Comparison of ENCODE assay signal across 8 mouse cellular contexts in genomic region chr11:52358520-52358919, GRCm38 (mm10). TPM values are rescaled to one million over a fixed set of nuclear protein-coding genes. Genes with fewer than 3 reads are reported as not detected.
DNase-seq lines count a peak whose midpoint lies in the region; ATAC-seq and TF ChIP-seq lines count a peak whose summit lies in the region.

No protein-coding gene starts in this region.

- no peak overlapping the region for H3K4me2 ChIP-seq in midbrain, postnatal 0 days (ENCODE audit: low read depth, low read length, poor library complexity, severe bottlenecking)
- H3K4me2 ChIP-seq in midbrain, embryonic 16.5 days (ENCODE audit: low read length): no peak overlapping the region
- no peak overlapping the region for H3K4me2 ChIP-seq in heart, embryonic 14.5 days (ENCODE audit: low read length)
- peak overlapping the region; percentile 20; the same call in 1 of the 2 replicates for H3K4me2 ChIP-seq in stomach, postnatal 0 days (replicated peaks; ENCODE audit: low read depth)

- H3K9ac ChIP-seq in midbrain, postnatal 0 days (replicated peaks; ENCODE audit: low read length, poor library complexity, severe bottlenecking): no peak overlapping the region
- no peak overlapping the region for H3K9ac ChIP-seq in midbrain, embryonic 16.5 days (ENCODE audit: low read depth, low read length)
- peak overlapping the region; percentile 16; the same call in 1 of the 2 replicates for H3K9ac ChIP-seq in heart, embryonic 14.5 days (ENCODE audit: low read length)
- peak overlapping the region; percentile 31; the same call in 1 of the 2 replicates for H3K9ac ChIP-seq in stomach, postnatal 0 days (ENCODE audit: low read length)

- TF ChIP-seq CTCF in midbrain, postnatal 0 days (IDR thresholded peaks at IDR 0.05): no peak
- no peak for TF ChIP-seq CTCF in stomach, postnatal 0 days (IDR thresholded peaks at IDR 0.05; ENCODE audit: low read depth)

- ATAC-seq in midbrain, postnatal 0 days (ENCODE audit: low FRiP score): no peak
- no peak for ATAC-seq in midbrain, embryonic 16.5 days
- no peak for ATAC-seq in heart, embryonic 14.5 days (ENCODE audit: insufficient number of reproducible peaks, insufficient read depth, low FRiP score, low read depth)
- no peak for ATAC-seq in stomach, postnatal 0 days (ENCODE audit: low FRiP score, low TSS enrichment)

- H3K36me3 ChIP-seq in midbrain, postnatal 0 days (ENCODE audit: insufficient read depth, low read length): no peaks in the 10 kb centered on the region
- no peaks in the 10 kb centered on the region for H3K36me3 ChIP-seq in midbrain, embryonic 16.5 days (ENCODE audit: control insufficient read depth, insufficient read depth, low read length)
- no peaks in the 10 kb centered on the region for H3K36me3 ChIP-seq in heart, embryonic 14.5 days (ENCODE audit: control insufficient read depth, insufficient read depth, low read length)
- H3K36me3 ChIP-seq in stomach, postnatal 0 days (ENCODE audit: control insufficient read depth, insufficient read depth, low read length): no peaks in the 10 kb centered on the region

- 33% methylated on average over 4 of the region's 4 CpGs for WGBS in midbrain, postnatal 0 days
- 25% methylated on average over 4 of the region's 4 CpGs for WGBS in midbrain, embryonic 16.5 days
- WGBS in heart, embryonic 14.5 days: 46% methylated on average over 4 of the region's 4 CpGs
- WGBS in stomach, postnatal 0 days: 15% methylated on average over 4 of the region's 4 CpGs

- H3K4me3 ChIP-seq in midbrain, postnatal 0 days (ENCODE audit: low read depth, low read length): no peak overlapping the region
- H3K4me3 ChIP-seq in midbrain, embryonic 16.5 days (ENCODE audit: low read depth, low read length): no peak overlapping the region
- peak overlapping the region in 1 of 2 experiments; percentile 7; a peak in 1 of 4 replicates for H3K4me3 ChIP-seq in heart, embryonic 14.5 days (ENCODE audit: control insufficient read depth in 1 of 2, insufficient read depth in 1 of 2, low read depth in 1 of 2, low read length in 2 of 2)
- 0 out of 2 replicates have a peak overlapping the region, but pooled peaks have one; percentile 4 for H3K4me3 ChIP-seq in stomach, postnatal 0 days (ENCODE audit: low read depth, low read length)

- DNase-seq in midbrain, postnatal 0 days (ENCODE audit: low spot score): peak; percentile 81
- DNase-seq in kidney, postnatal 4 days: peak; percentile 46 to 69
- DNase-seq in stomach, postnatal 0 days (ENCODE audit: low spot score): peak; percentile 62
- no peak for DNase-seq in layer of hippocampus, adult 9-10 months (ENCODE audit: low spot score)
- no peak for DNase-seq in adrenal gland, postnatal 4 days (ENCODE audit: low spot score in 2 of 2)
- DNase-seq in layer of hippocampus, postnatal 25 days (ENCODE audit: extremely low spot score in 1 of 2, low spot score in 1 of 2): no peak

- no peaks in the 10 kb centered on the region for H3K9me3 ChIP-seq in midbrain, postnatal 0 days (ENCODE audit: low read length)
- no peaks in the 10 kb centered on the region for H3K9me3 ChIP-seq in midbrain, embryonic 16.5 days (replicated peaks; ENCODE audit: control insufficient read depth, low read length, poor library complexity, severe bottlenecking)
- no peaks in the 10 kb centered on the region for H3K9me3 ChIP-seq in heart, embryonic 14.5 days (ENCODE audit: control insufficient read depth, low read length)
- H3K9me3 ChIP-seq in stomach, postnatal 0 days (ENCODE audit: control insufficient read depth, low read length): no peaks in the 10 kb centered on the region

- H3K27me3 ChIP-seq in midbrain, postnatal 0 days (ENCODE audit: insufficient read depth, low read length): no peaks in the 10 kb centered on the region
- H3K27me3 ChIP-seq in midbrain, embryonic 16.5 days (ENCODE audit: control insufficient read depth, insufficient read depth, low read depth, low read length): no peaks in the 10 kb centered on the region
- H3K27me3 ChIP-seq in heart, embryonic 14.5 days (ENCODE audit: control insufficient read depth, insufficient read depth, low read length): no peaks in the 10 kb centered on the region
- no peaks in the 10 kb centered on the region for H3K27me3 ChIP-seq in stomach, postnatal 0 days (ENCODE audit: control insufficient read depth, insufficient read depth, low read length)

- H3K4me1 ChIP-seq in midbrain, postnatal 0 days (ENCODE audit: insufficient read depth, low read length): peaks cover 13% of the 10 kb centered on the region
- H3K4me1 ChIP-seq in midbrain, embryonic 16.5 days (ENCODE audit: control insufficient read depth, insufficient read depth, low read length): peaks cover 21% of the 10 kb centered on the region
- H3K4me1 ChIP-seq in heart, embryonic 14.5 days (ENCODE audit: control insufficient read depth in 2 of 2, insufficient read depth in 2 of 2, low read length in 2 of 2): peaks cover 15 to 24% of the 10 kb centered on the region in 2 experiments
- peaks cover 7% of the 10 kb centered on the region for H3K4me1 ChIP-seq in stomach, postnatal 0 days (replicated peaks; ENCODE audit: control insufficient read depth, insufficient read depth)

- no peak overlapping the region for H3K27ac ChIP-seq in midbrain, postnatal 0 days (ENCODE audit: low read depth, low read length)
- no peak overlapping the region for H3K27ac ChIP-seq in midbrain, embryonic 16.5 days (ENCODE audit: low read length)
- no peak overlapping the region for H3K27ac ChIP-seq in heart, embryonic 14.5 days (replicated peaks in 1 of 2; ENCODE audit: control insufficient read depth in 1 of 2, insufficient read depth in 1 of 2, low read depth in 2 of 2, low read length in 2 of 2)
- peak overlapping the region; percentile 53; the same call in 1 of the 2 replicates for H3K27ac ChIP-seq in stomach, postnatal 0 days (replicated peaks)

- no peak for TF ChIP-seq EP300 in stomach, postnatal 0 days (optimal IDR thresholded peaks at IDR 0.05)

RNA-seq across cellular contexts. Expression of gene Vdac1, which starts 2.1 kb away (rescaled TPM):
- 337 and 343 TPM in 2 replicates for total RNA-seq in midbrain, postnatal 0 days (2014; rRNA removed)
- polyA plus RNA-seq in midbrain, postnatal 0 days (2015; fragmentation: Nextera tagmentation; extraction: Ambion mirVana): 412 and 433 TPM in 2 replicates
- polyA plus RNA-seq in midbrain, embryonic 16.5 days (2015; fragmentation: Nextera tagmentation; extraction: Ambion mirVana): 362 and 402 TPM in 2 replicates
- 409 and 422 TPM in 2 replicates for polyA plus RNA-seq in heart, embryonic 14.5 days (2014; fragmentation: Nextera tagmentation; extraction: Ambion mirVana)
- 189 and 193 TPM in 2 replicates for polyA plus RNA-seq in stomach, postnatal 0 days (2015; fragmentation: Nextera tagmentation; extraction: Ambion mirVana)
- total RNA-seq in adrenal gland, postnatal 4 days (2021): 100 to 1,000 TPM; 323 to 340 TPM
- total RNA-seq in layer of hippocampus, postnatal 25 days (2021): 100 to 1,000 TPM; 529 to 579 TPM

RNA-seq across cellular contexts. Expression of gene 9530068E07Rik, which starts 37.7 kb away (rescaled TPM):
- 125 and 127 TPM in 2 replicates for total RNA-seq in midbrain, postnatal 0 days (2014; rRNA removed)
- 133 and 134 TPM in 2 replicates for polyA plus RNA-seq in midbrain, postnatal 0 days (2015; fragmentation: Nextera tagmentation; extraction: Ambion mirVana)
- polyA plus RNA-seq in midbrain, embryonic 16.5 days (2015; fragmentation: Nextera tagmentation; extraction: Ambion mirVana): 130 and 138 TPM in 2 replicates
- polyA plus RNA-seq in heart, embryonic 14.5 days (2014; fragmentation: Nextera tagmentation; extraction: Ambion mirVana): 227 and 235 TPM in 2 replicates
- polyA plus RNA-seq in stomach, postnatal 0 days (2015; fragmentation: Nextera tagmentation; extraction: Ambion mirVana): 104 and 115 TPM in 2 replicates
- total RNA-seq in adrenal gland, postnatal 4 days (2021): 100 to 1,000 TPM; 181 to 192 TPM
- 10 to 100 TPM; 71.3 to 78.1 TPM for total RNA-seq in layer of hippocampus, postnatal 25 days (2021)

Comparison
In these comparisons a context has a peak if more than half of its experiments do, and no peak if none do; other contexts are left out.
1. DNase-seq: peak in midbrain, postnatal 0 days (single experiment), kidney, postnatal 4 days (2 of 2) and stomach, postnatal 0 days (single experiment); none in layer of hippocampus, adult 9-10 months (single experiment), adrenal gland, postnatal 4 days (0 of 2) and layer of hippocampus, postnatal 25 days (0 of 2).
2. H3K9ac ChIP-seq: peak in heart, embryonic 14.5 days (single experiment) and stomach, postnatal 0 days (single experiment); none in midbrain, postnatal 0 days (single experiment) and midbrain, embryonic 16.5 days (single experiment).